Mouse (Mus musculus): ENCODE measurements around the gene Bicra. TPM values are rescaled to one million over a fixed set of nuclear protein-coding genes. Genes with fewer than 3 reads are reported as not detected.

Gene Bicra
- polyA plus RNA-seq, 1 experiment from 2014 or later, result 6.7 TPM

DNA sequence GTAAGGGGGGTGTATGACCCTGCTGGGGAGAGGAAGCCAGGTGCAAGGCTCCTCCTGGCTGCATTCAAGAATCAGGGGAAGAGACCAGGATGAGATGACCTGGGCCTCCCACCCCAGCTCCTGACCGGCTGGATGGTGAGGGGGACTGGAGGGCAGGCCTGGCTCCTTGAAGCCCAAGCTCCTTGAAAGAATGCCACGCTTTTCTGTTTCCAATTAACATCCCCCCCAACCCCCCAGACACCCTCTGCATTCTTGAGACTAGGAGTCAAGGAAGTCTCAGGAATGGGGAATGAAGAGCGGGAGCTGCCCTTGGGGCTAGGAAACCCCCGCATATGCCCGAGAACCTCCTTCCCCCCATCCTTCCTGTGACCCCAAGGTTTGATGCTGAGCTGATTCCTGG lies 3.2 kb downstream of the Bicra start:
- Histone ChIP-seq H3K4me2 (ENCODE audit: low read depth, low read length) (peak overlapping the region; percentile 63), H3K27ac (replicated peaks; ENCODE audit: low read depth, low read length) (peak overlapping the region; percentile 96), H3K4me3 (ENCODE audit: low read depth, low read length) (peak overlapping the region; percentile 1; the same call in 1 of the 2 replicates), H3K9me3 (ENCODE audit: control insufficient read depth, low read length) (no peaks in the 10 kb centered on the region), H3K36me3 (ENCODE audit: control insufficient read depth, insufficient read depth, low read length) (peaks cover 7% of the 10 kb centered on the region; the same call in 1 of the 2 replicates), H3K9ac (ENCODE audit: low read depth, low read length) (peak overlapping the region; percentile 49; the same call in 1 of the 2 replicates), H3K4me1 (ENCODE audit: control insufficient read depth, insufficient read depth, low read length) (peaks cover 34% of the 10 kb centered on the region), H3K27me3 (replicated peaks; ENCODE audit: control insufficient read depth, insufficient read depth, low read length) (no peaks in the 10 kb centered on the region)
- 8% methylated on average over 5 of the region's 5 CpGs for WGBS
- DNase-seq (ENCODE audit: low spot score), result peak; percentile 62
- no peak for ATAC-seq (ENCODE audit: low read depth)

DNA sequence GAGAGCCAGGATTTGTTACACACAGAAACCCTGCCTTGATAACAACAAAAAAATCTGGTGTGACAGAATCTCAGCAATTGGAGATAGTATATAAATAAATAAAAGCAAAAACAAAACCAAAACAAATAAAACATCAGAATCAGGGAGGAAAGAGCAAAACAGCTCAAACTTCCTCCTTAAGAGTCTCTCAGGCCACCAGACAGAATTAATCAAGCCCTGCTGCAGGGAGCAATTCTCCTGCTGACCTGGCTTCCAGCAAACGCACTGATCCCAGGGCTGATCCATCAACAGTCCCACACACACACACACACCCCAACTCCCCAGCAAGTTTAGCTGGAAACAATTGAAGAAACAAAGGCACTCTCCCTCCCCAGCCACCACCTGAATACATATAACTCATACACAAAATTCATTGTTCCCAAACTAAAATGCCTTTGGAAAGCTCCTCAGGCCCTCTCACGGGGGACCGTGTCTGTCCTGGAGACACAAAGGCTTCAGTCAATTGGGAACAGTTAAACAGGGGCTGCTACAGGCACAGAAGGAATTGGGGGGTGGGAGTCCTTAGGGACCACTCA lies 3.8 kb downstream of the Bicra start:
- Histone ChIP-seq H3K27ac (replicated peaks; ENCODE audit: low read depth, low read length) (peak overlapping the region; percentile 96), H3K27me3 (replicated peaks; ENCODE audit: control insufficient read depth, insufficient read depth, low read length) (no peaks in the 10 kb centered on the region), H3K4me1 (ENCODE audit: control insufficient read depth, insufficient read depth, low read length) (peaks cover 31% of the 10 kb centered on the region), H3K4me3 (ENCODE audit: low read depth, low read length) (no peak overlapping the region), H3K9me3 (ENCODE audit: control insufficient read depth, low read length) (no peaks in the 10 kb centered on the region), H3K36me3 (ENCODE audit: control insufficient read depth, insufficient read depth, low read length) (peaks cover 7% of the 10 kb centered on the region; the same call in 1 of the 2 replicates), H3K9ac (ENCODE audit: low read depth, low read length) (peak overlapping the region; percentile 49; the same call in 1 of the 2 replicates), H3K4me2 (ENCODE audit: low read depth, low read length) (peak overlapping the region; percentile 63)
- WGBS, result 14% methylated on average over 3 of the region's 3 CpGs
- ATAC-seq (ENCODE audit: low read depth) (no peak), DNase-seq (ENCODE audit: low spot score) (no peak)

DNA sequence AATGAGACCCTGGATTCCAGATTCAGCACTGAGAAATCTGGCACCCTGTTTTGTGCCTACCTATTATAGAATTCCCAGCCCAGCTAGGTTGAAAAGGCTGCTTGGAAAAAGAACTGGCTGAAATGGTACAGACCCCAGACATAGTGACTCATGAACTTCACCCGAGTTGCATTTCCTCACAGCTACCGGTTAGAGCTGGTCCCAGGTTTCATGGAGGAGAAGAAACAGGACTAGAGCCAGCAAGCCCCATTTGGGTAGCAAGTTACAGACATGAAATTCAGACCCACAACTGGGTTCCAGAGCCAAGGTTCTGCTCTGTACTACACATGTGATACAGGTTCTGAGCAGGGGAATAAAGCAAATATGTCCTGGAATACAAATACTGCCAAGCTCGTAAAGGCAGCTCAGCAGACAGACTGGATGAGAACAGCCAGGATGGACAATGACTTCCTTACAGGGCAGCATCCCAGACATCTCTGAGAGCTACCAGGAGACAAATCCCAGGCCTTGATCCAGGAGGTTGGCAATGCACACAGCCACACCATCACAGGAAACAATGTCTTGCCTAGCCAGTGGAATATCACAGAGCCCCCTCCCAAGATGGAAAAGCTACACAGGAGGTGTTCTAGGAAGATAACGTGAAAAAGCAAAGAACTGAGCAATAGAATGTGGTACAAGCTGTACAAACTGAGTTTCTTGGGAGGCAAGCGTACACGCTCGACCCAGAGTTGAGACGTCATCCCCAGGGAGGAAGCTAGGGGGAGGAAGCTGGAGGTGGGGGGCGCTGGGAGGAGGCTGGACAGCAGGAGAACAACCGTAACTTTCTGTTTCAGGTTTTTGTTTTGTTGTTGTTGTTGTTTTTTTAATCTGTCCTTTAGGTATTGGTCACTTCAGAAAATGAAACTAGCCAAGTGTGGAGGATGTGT lies 4.6 kb downstream of the Bicra start:
- peak overlapping the region; percentile 63 for H3K4me2 ChIP-seq (ENCODE audit: low read depth, low read length)
- ATAC-seq (ENCODE audit: low read depth), result no peak
- no peak for DNase-seq (ENCODE audit: low spot score)
- peaks cover 7% of the 10 kb centered on the region; the same call in 1 of the 2 replicates for H3K36me3 ChIP-seq (ENCODE audit: control insufficient read depth, insufficient read depth, low read length)
- peaks cover 31% of the 10 kb centered on the region for H3K4me1 ChIP-seq (ENCODE audit: control insufficient read depth, insufficient read depth, low read length)
- H3K27ac ChIP-seq (replicated peaks; ENCODE audit: low read depth, low read length), result peak overlapping the region; percentile 96
- H3K9me3 ChIP-seq (ENCODE audit: control insufficient read depth, low read length), result no peaks in the 10 kb centered on the region
- no peak overlapping the region for H3K4me3 ChIP-seq (ENCODE audit: low read depth, low read length)
- 56% methylated on average over 10 of the region's 10 CpGs for WGBS
- H3K9ac ChIP-seq (ENCODE audit: low read depth, low read length), result 0 out of 2 replicates have a peak overlapping the region, but pooled peaks have one; percentile 25
- no peaks in the 10 kb centered on the region for H3K27me3 ChIP-seq (replicated peaks; ENCODE audit: control insufficient read depth, insufficient read depth, low read length)

DNA sequence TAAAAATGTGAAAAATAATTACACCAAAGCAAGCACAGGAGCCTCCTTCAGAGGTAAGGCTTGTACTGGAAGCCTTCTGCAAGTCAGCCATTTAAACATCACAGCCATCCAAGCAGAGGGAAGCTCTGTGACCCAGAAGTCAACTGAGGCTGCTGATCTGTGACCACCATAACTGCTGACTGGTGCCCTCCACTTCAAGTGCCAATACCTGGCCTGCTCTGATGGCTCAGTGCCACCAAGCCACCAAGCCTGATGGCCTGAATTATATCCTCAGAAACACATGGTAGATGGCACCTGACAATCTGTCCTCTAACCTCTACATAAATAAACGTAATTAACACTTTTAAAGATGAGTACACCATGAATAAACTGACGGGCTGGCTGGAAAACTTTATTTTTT lies 6.5 kb downstream of the Bicra start:
- WGBS, result 88% methylated on average over 2 of the region's 2 CpGs
- DNase-seq (ENCODE audit: low spot score) (no peak), ATAC-seq (ENCODE audit: low read depth) (no peak)
- H3K27me3 ChIP-seq (replicated peaks; ENCODE audit: control insufficient read depth, insufficient read depth, low read length), result no peaks in the 10 kb centered on the region
- H3K27ac ChIP-seq (replicated peaks; ENCODE audit: low read depth, low read length), result no peak overlapping the region
- H3K9me3 ChIP-seq (ENCODE audit: control insufficient read depth, low read length), result no peaks in the 10 kb centered on the region
- H3K4me3 ChIP-seq (ENCODE audit: low read depth, low read length), result no peak overlapping the region
- peaks cover 30% of the 10 kb centered on the region for H3K4me1 ChIP-seq (ENCODE audit: control insufficient read depth, insufficient read depth, low read length)
- H3K9ac ChIP-seq (ENCODE audit: low read depth, low read length), result no peak overlapping the region
- H3K4me2 ChIP-seq (ENCODE audit: low read depth, low read length), result no peak overlapping the region
- peaks cover 7% of the 10 kb centered on the region; the same call in 1 of the 2 replicates for H3K36me3 ChIP-seq (ENCODE audit: control insufficient read depth, insufficient read depth, low read length)

DNA sequence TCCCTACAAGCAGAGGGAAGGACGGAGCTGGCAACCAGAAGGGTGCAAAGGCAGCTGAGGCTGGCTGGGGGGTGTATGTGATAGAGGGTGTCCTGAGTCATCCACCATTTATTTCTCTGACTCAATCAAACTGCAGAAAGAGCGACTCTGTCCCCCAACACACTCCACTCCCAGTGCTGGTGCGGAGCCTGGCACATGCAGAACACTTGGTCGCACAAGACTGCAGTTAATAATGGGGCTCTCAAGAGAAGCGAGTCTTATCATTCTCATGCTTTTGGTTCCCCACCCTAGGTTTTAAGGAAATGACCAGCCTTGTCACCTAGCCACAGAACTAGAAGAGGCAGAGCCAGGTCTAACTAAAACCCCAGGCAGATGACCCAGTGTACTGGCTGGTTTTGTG lies 8.4 kb downstream of the Bicra start:
- Histone ChIP-seq H3K4me3 (ENCODE audit: low read depth, low read length) (no peak overlapping the region), H3K27me3 (replicated peaks; ENCODE audit: control insufficient read depth, insufficient read depth, low read length) (no peaks in the 10 kb centered on the region), H3K4me2 (ENCODE audit: low read depth, low read length) (no peak overlapping the region), H3K36me3 (ENCODE audit: control insufficient read depth, insufficient read depth, low read length) (peaks cover 7% of the 10 kb centered on the region; the same call in 1 of the 2 replicates), H3K9ac (ENCODE audit: low read depth, low read length) (no peak overlapping the region), H3K9me3 (ENCODE audit: control insufficient read depth, low read length) (no peaks in the 10 kb centered on the region), H3K4me1 (ENCODE audit: control insufficient read depth, insufficient read depth, low read length) (peaks cover 12% of the 10 kb centered on the region), H3K27ac (replicated peaks; ENCODE audit: low read depth, low read length) (no peak overlapping the region)
- WGBS, result 94% methylated on average over 5 of the region's 5 CpGs
- no peak for DNase-seq (ENCODE audit: low spot score)
- no peak for ATAC-seq (ENCODE audit: low read depth)

DNA sequence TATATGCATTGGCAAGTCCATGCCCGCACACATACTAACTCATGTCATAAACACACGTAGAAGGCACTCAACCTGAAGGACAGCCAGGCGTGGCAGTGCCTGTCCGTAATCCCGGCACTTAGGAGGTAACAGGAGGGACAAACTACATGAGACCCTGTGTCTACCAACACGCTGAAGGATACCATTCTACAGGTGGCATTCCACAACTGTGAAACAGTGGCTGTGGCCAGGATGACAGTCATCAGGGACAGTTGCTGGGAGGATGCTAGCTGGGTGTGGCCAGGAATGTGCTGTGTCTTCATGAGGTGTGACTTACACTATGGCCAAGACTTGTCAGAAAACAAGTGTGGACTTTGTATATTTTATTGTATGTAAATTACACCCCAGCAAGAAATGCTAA lies 10.7 kb downstream of the Bicra start:
- no peaks in the 10 kb centered on the region for H3K9me3 ChIP-seq (ENCODE audit: control insufficient read depth, low read length)
- no peak overlapping the region for H3K27ac ChIP-seq (replicated peaks; ENCODE audit: low read depth, low read length)
- H3K4me2 ChIP-seq (ENCODE audit: low read depth, low read length), result no peak overlapping the region
- 91% methylated on average over 6 of the region's 6 CpGs for WGBS
- no peaks in the 10 kb centered on the region for H3K4me1 ChIP-seq (ENCODE audit: control insufficient read depth, insufficient read depth, low read length)
- DNase-seq (ENCODE audit: low spot score) (no peak), ATAC-seq (ENCODE audit: low read depth) (no peak)
- no peaks in the 10 kb centered on the region for H3K36me3 ChIP-seq (ENCODE audit: control insufficient read depth, insufficient read depth, low read length)
- H3K9ac ChIP-seq (ENCODE audit: low read depth, low read length), result no peak overlapping the region
- no peaks in the 10 kb centered on the region for H3K27me3 ChIP-seq (replicated peaks; ENCODE audit: control insufficient read depth, insufficient read depth, low read length)
- no peak overlapping the region for H3K4me3 ChIP-seq (ENCODE audit: low read depth, low read length)

DNA sequence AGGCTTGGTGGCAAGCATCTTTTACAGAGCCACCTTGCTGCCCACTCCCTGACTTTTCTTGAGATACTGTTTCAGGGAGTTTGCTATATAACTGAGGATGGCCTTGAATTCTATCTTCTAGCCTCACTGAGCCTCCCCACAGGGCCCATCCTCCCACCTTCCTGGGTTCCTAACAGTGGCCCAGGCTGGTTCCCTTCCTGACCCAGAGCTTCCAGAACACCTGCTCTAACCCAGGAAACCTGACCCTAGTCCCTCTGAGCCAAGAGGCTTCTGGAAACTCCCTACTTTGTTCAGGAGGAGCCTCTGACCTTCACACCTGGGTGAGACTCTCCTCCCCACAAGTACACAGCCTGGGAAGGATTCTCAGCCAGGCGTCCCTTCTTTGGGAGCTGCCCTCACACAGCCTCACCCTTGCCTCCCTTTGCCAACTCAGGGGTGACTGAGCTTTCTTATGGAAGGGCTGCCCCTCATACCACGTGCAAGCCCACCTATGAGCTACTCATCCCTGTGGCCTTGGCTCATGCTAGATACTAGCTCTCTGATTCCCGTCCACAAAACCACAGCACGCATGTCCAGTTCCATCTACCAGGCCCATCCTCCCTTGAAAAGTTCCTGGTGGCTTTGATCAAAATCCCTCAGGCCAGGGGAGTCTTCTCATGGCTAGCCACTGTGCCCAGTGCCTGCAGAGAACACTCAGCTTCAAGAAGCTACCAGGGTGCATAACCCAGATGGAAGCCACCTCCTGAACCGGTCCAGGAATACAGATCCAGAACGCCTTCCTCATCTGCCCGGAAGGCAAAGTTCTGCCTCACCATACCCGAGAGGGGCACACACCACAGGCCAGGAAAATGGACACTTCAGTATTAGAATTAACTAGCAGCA lies 13.9 kb downstream of the Bicra start:
- H3K27me3 ChIP-seq (replicated peaks; ENCODE audit: control insufficient read depth, insufficient read depth, low read length), result no peaks in the 10 kb centered on the region
- DNase-seq (ENCODE audit: low spot score) (no peak), ATAC-seq (ENCODE audit: low read depth) (no peak)
- no peaks in the 10 kb centered on the region for H3K36me3 ChIP-seq (ENCODE audit: control insufficient read depth, insufficient read depth, low read length)
- no peaks in the 10 kb centered on the region for H3K9me3 ChIP-seq (ENCODE audit: control insufficient read depth, low read length)
- H3K4me1 ChIP-seq (ENCODE audit: control insufficient read depth, insufficient read depth, low read length), result no peaks in the 10 kb centered on the region
- no peak overlapping the region for H3K9ac ChIP-seq (ENCODE audit: low read depth, low read length)
- H3K27ac ChIP-seq (replicated peaks; ENCODE audit: low read depth, low read length), result no peak overlapping the region
- no peak overlapping the region for H3K4me2 ChIP-seq (ENCODE audit: low read depth, low read length)
- WGBS, result 94% methylated on average over 8 of the region's 8 CpGs
- no peak overlapping the region for H3K4me3 ChIP-seq (ENCODE audit: low read depth, low read length)

DNA sequence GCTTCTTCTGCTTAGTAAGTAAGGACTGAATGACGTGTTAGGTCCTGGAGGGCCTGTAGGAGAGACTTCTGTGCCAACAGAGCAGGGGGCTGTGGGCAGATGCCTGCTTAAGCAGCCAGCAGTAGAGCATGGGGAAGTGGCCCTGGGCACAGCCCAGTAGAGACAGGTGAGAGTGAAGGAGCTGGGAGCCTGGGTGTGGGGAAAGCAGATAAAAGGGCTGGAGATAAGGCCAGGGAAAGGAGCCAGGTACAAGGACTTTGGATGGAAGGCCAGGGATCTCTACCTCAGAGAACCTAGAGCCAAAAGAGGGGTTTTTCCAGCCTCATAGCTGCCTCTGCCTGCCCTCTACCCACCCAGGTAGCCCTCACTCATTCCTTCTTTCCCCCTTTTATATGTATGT lies 14.7 kb downstream of the Bicra start:
- no peaks in the 10 kb centered on the region for H3K9me3 ChIP-seq (ENCODE audit: control insufficient read depth, low read length)
- no peak overlapping the region for H3K27ac ChIP-seq (replicated peaks; ENCODE audit: low read depth, low read length)
- no peak for ATAC-seq (ENCODE audit: low read depth)
- 91% methylated on average over 1 of the region's 1 CpGs for WGBS
- H3K4me3 ChIP-seq (ENCODE audit: low read depth, low read length), result no peak overlapping the region
- H3K4me1 ChIP-seq (ENCODE audit: control insufficient read depth, insufficient read depth, low read length), result no peaks in the 10 kb centered on the region
- no peak for DNase-seq (ENCODE audit: low spot score)
- no peak overlapping the region for H3K9ac ChIP-seq (ENCODE audit: low read depth, low read length)
- H3K27me3 ChIP-seq (replicated peaks; ENCODE audit: control insufficient read depth, insufficient read depth, low read length), result no peaks in the 10 kb centered on the region
- no peaks in the 10 kb centered on the region for H3K36me3 ChIP-seq (ENCODE audit: control insufficient read depth, insufficient read depth, low read length)
- H3K4me2 ChIP-seq (ENCODE audit: low read depth, low read length), result no peak overlapping the region
